Mouse (Mus musculus) G1E (cell line): ENCODE measurements around the gene Fitm1.

ENCODE experiments used
- CTCF ChIP-seq: IDR thresholded peaks from 2 replicates; pipeline ENCODE4 v1.5.1; 2012; ENCODE audit warnings: low read depth, low read length, inconsistent platforms, mixed read lengths
- GATA1 ChIP-seq: IDR thresholded peaks from 2 replicates; pipeline ENCODE4 v1.6.1; 2012; ENCODE audit warnings: borderline replicate concordance, low read length, inconsistent platforms, mixed read lengths
- POLR2AphosphoS5 ChIP-seq: IDR thresholded peaks from 2 replicates; pipeline ENCODE4 v1.6.1; 2012; ENCODE audit warnings: low read depth, low read length, inconsistent platforms; ENCODE audit not compliant: insufficient replicate concordance

- TF ChIP-seq CTCF (no peak), GATA1 (no peak), POLR2AphosphoS5 (no peak)
Measured at GRCm38 (mm10) chr14:55592226-55592625, 16.8 kb downstream of the Fitm1 start.
